Mouse (Mus musculus): ENCODE measurements at regions not wholly inside any gene's neighbourhood (a gene's known extent, or its start where the extent isn't known, plus 50 kb on each side); places are given as distances from the start of the nearest gene placed in this dataset.
A peak's percentile ranks its signal among the peaks of the same experiment; 100 is the strongest.

- Histone ChIP-seq H3K4me1 (replicated peaks; ENCODE audit: control insufficient read depth, insufficient read depth, low read length) (no peaks in the 10 kb centered on the region), H3K36me3 (replicated peaks; ENCODE audit: control insufficient read depth, insufficient read depth) (no peaks in the 10 kb centered on the region), H3K27ac (no peak overlapping the region), H3K9me3 (ENCODE audit: control insufficient read depth, low read length) (no peaks in the 10 kb centered on the region), H3K9ac (no peak overlapping the region), H3K27me3 (ENCODE audit: control insufficient read depth, insufficient read depth, low read length) (no peaks in the 10 kb centered on the region), H3K4me2 (replicated peaks) (no peak overlapping the region), H3K4me3 (replicated peaks; ENCODE audit: low read length) (no peak overlapping the region)
- no peak for DNase-seq (ENCODE audit: low spot score)
- 81% methylated on average over 6 of the region's 6 CpGs for WGBS
- no peak for ATAC-seq (ENCODE audit: low FRiP score)
Measured at GRCm38 (mm10) chr14:86339007-86339406, 802.0 kb downstream of the Diaph3 start.

- Histone ChIP-seq H3K4me3 (replicated peaks; ENCODE audit: low read length) (no peak overlapping the region), H3K4me1 (replicated peaks; ENCODE audit: control insufficient read depth, insufficient read depth, low read length) (no peaks in the 10 kb centered on the region), H3K9me3 (ENCODE audit: control insufficient read depth, low read length) (no peaks in the 10 kb centered on the region), H3K36me3 (replicated peaks; ENCODE audit: control insufficient read depth, insufficient read depth) (no peaks in the 10 kb centered on the region), H3K9ac (no peak overlapping the region), H3K4me2 (replicated peaks) (no peak overlapping the region), H3K27ac (no peak overlapping the region), H3K27me3 (ENCODE audit: control insufficient read depth, insufficient read depth, low read length) (no peaks in the 10 kb centered on the region)
- ATAC-seq (ENCODE audit: low FRiP score) (no peak), DNase-seq (ENCODE audit: low spot score) (no peak)
- 69% methylated on average over 5 of the region's 5 CpGs for WGBS
Measured at GRCm38 (mm10) chr14:86337052-86337451, 804.0 kb downstream of the Diaph3 start.

- H3K27me3 ChIP-seq (ENCODE audit: control insufficient read depth, insufficient read depth, low read length): no peaks in the 10 kb centered on the region
- H3K36me3 ChIP-seq (replicated peaks; ENCODE audit: control insufficient read depth, insufficient read depth): no peaks in the 10 kb centered on the region
- H3K27ac ChIP-seq: no peak overlapping the region
- no peaks in the 10 kb centered on the region for H3K4me1 ChIP-seq (replicated peaks; ENCODE audit: control insufficient read depth, insufficient read depth, low read length)
- 87% methylated on average over 2 of the region's 2 CpGs for WGBS
- ATAC-seq (ENCODE audit: low FRiP score) (no peak), DNase-seq (ENCODE audit: low spot score) (no peak)
- no peaks in the 10 kb centered on the region for H3K9me3 ChIP-seq (ENCODE audit: control insufficient read depth, low read length)
- no peak overlapping the region for H3K4me2 ChIP-seq (replicated peaks)
- no peak overlapping the region for H3K4me3 ChIP-seq (replicated peaks; ENCODE audit: low read length)
- H3K9ac ChIP-seq: no peak overlapping the region
Measured at GRCm38 (mm10) chr14:86335284-86335683, 805.8 kb downstream of the Diaph3 start.

- Histone ChIP-seq H3K9ac (no peak overlapping the region), H3K4me3 (replicated peaks; ENCODE audit: low read length) (no peak overlapping the region), H3K9me3 (ENCODE audit: control insufficient read depth, low read length) (no peaks in the 10 kb centered on the region), H3K4me1 (replicated peaks; ENCODE audit: control insufficient read depth, insufficient read depth, low read length) (peaks cover 4% of the 10 kb centered on the region), H3K36me3 (replicated peaks; ENCODE audit: control insufficient read depth, insufficient read depth) (no peaks in the 10 kb centered on the region), H3K27ac (no peak overlapping the region), H3K4me2 (replicated peaks) (no peak overlapping the region), H3K27me3 (ENCODE audit: control insufficient read depth, insufficient read depth, low read length) (no peaks in the 10 kb centered on the region)
- DNase-seq (ENCODE audit: low spot score) (no peak), ATAC-seq (ENCODE audit: low FRiP score) (no peak)
- 77% methylated on average over 3 of the region's 3 CpGs for WGBS
Measured at GRCm38 (mm10) chr14:86329176-86329575, 811.9 kb downstream of the Diaph3 start.

- Histone ChIP-seq H3K27me3 (ENCODE audit: control insufficient read depth, insufficient read depth, low read length) (no peaks in the 10 kb centered on the region), H3K4me3 (replicated peaks; ENCODE audit: low read length) (no peak overlapping the region), H3K36me3 (replicated peaks; ENCODE audit: control insufficient read depth, insufficient read depth) (no peaks in the 10 kb centered on the region), H3K9ac (no peak overlapping the region), H3K27ac (no peak overlapping the region), H3K4me1 (replicated peaks; ENCODE audit: control insufficient read depth, insufficient read depth, low read length) (peaks cover 4% of the 10 kb centered on the region), H3K9me3 (ENCODE audit: control insufficient read depth, low read length) (no peaks in the 10 kb centered on the region), H3K4me2 (replicated peaks) (no peak overlapping the region)
- ATAC-seq (ENCODE audit: low FRiP score) (peak; percentile 62; the same call in 1 of the 2 replicates), DNase-seq (ENCODE audit: low spot score) (no peak)
- WGBS: 40% methylated on average over 9 of the region's 9 CpGs
Measured at GRCm38 (mm10) chr14:86327646-86328045, 813.4 kb downstream of the Diaph3 start.

DNA sequence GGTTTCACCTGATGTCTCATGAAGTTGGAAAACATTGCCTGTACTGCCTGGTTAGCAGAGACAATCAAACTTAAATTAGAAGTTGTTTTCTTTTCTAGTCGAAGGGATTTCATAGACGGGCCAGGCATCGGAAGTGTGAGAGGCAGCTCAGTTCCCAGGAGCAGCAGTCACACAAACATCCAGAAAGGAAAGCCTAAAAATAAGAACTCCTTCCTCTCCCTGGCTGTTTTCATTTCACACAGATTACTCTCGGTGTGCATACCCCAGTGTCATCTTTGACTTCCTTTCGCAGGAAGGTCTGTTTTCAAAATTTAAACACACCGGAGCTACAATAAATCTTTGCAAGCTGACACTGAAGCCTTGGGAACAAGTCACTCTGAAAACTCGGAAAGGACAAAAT lies 818.7 kb downstream of the Diaph3 start:
- no peak for ATAC-seq (ENCODE audit: low FRiP score)
- no peak overlapping the region for H3K4me2 ChIP-seq (replicated peaks)
- DNase-seq (ENCODE audit: low spot score): no peak

GRCm38 (mm10) chr14:86315974-86316373 lies 825.1 kb downstream of the Diaph3 start:
- Histone ChIP-seq H3K4me3 (replicated peaks; ENCODE audit: low read length) (no peak overlapping the region), H3K4me1 (replicated peaks; ENCODE audit: control insufficient read depth, insufficient read depth, low read length) (no peaks in the 10 kb centered on the region), H3K4me2 (replicated peaks) (no peak overlapping the region), H3K27ac (no peak overlapping the region), H3K36me3 (replicated peaks; ENCODE audit: control insufficient read depth, insufficient read depth) (no peaks in the 10 kb centered on the region), H3K9me3 (ENCODE audit: control insufficient read depth, low read length) (no peaks in the 10 kb centered on the region), H3K9ac (no peak overlapping the region), H3K27me3 (ENCODE audit: control insufficient read depth, insufficient read depth, low read length) (no peaks in the 10 kb centered on the region)
- DNase-seq (ENCODE audit: low spot score) (no peak), ATAC-seq (ENCODE audit: low FRiP score) (no peak)
- 87% methylated on average over 6 of the region's 6 CpGs for WGBS

More for the DNA sequence above, 818.7 kb downstream of the Diaph3 start:
- Histone ChIP-seq H3K4me3 (replicated peaks; ENCODE audit: low read length) (no peak overlapping the region), H3K4me1 (replicated peaks; ENCODE audit: control insufficient read depth, insufficient read depth, low read length) (peaks cover under 1% of the 10 kb centered on the region), H3K9ac (no peak overlapping the region), H3K27me3 (ENCODE audit: control insufficient read depth, insufficient read depth, low read length) (no peaks in the 10 kb centered on the region), H3K9me3 (ENCODE audit: control insufficient read depth, low read length) (no peaks in the 10 kb centered on the region), H3K27ac (no peak overlapping the region), H3K36me3 (replicated peaks; ENCODE audit: control insufficient read depth, insufficient read depth) (no peaks in the 10 kb centered on the region)
- WGBS: 67% methylated on average over 7 of the region's 7 CpGs

DNA sequence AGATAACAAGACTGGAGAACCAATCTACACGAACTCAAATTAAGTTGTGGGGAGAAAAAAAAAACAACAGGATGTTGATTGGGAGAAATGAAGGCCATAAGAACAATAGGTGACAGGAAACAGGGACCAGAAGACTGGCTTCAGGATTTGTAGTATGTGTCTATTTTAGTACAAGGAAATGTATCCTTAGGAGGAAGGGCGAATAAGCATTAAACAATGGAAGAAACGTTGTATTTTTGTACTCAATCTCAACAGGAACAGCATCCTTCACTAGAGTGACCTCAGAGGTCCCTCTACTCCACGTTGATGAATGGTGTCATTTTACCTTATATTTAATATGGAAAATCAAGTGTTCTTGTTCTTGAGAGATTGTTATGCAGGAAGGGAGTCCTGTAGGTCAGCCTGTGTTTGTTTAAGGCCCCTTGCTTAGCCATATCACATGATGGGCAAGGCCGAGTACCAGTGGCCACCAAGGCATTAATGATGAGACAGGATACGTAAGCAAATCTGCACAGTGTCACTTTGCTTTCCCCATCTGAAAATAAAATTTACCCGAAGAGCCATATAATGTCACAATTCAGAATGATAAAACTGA lies 832.0 kb downstream of the Diaph3 start:
- Histone ChIP-seq H3K9me3 (ENCODE audit: control insufficient read depth, low read length) (no peaks in the 10 kb centered on the region), H3K27me3 (ENCODE audit: control insufficient read depth, insufficient read depth, low read length) (no peaks in the 10 kb centered on the region), H3K36me3 (replicated peaks; ENCODE audit: control insufficient read depth, insufficient read depth) (no peaks in the 10 kb centered on the region), H3K4me1 (replicated peaks; ENCODE audit: control insufficient read depth, insufficient read depth, low read length) (no peaks in the 10 kb centered on the region), H3K4me2 (replicated peaks) (no peak overlapping the region), H3K4me3 (replicated peaks; ENCODE audit: low read length) (no peak overlapping the region), H3K9ac (no peak overlapping the region), H3K27ac (no peak overlapping the region)
- no peak for DNase-seq (ENCODE audit: low spot score)
- ATAC-seq (ENCODE audit: low FRiP score): no peak
- WGBS: 79% methylated on average over 7 of the region's 7 CpGs

- no peaks in the 10 kb centered on the region for H3K9me3 ChIP-seq (ENCODE audit: control insufficient read depth, low read length)
- H3K4me2 ChIP-seq (replicated peaks): no peak overlapping the region
- H3K27ac ChIP-seq: no peak overlapping the region
- H3K9ac ChIP-seq: no peak overlapping the region
- peak; percentile 63 for DNase-seq (ENCODE audit: low spot score)
- H3K4me1 ChIP-seq (replicated peaks; ENCODE audit: control insufficient read depth, insufficient read depth, low read length): no peaks in the 10 kb centered on the region
- H3K27me3 ChIP-seq (ENCODE audit: control insufficient read depth, insufficient read depth, low read length): no peaks in the 10 kb centered on the region
- WGBS: 39% methylated on average over 2 of the region's 2 CpGs
- peak; percentile 46; the same call in 1 of the 2 replicates for ATAC-seq (ENCODE audit: low FRiP score)
- H3K4me3 ChIP-seq (replicated peaks; ENCODE audit: low read length): no peak overlapping the region
- no peaks in the 10 kb centered on the region for H3K36me3 ChIP-seq (replicated peaks; ENCODE audit: control insufficient read depth, insufficient read depth)
Measured at GRCm38 (mm10) chr14:86307806-86308205, 833.2 kb downstream of the Diaph3 start.

GRCm38 (mm10) chr14:86301666-86302065 lies 839.4 kb downstream of the Diaph3 start:
- no peak overlapping the region for H3K4me2 ChIP-seq (replicated peaks)
- ATAC-seq (ENCODE audit: low FRiP score): no peak
- WGBS: 89% methylated on average over 5 of the region's 5 CpGs

More at GRCm38 (mm10) chr14:86301666-86302065, 839.4 kb downstream of the Diaph3 start:
- H3K4me3 ChIP-seq (replicated peaks; ENCODE audit: low read length): no peak overlapping the region
- H3K4me1 ChIP-seq (replicated peaks; ENCODE audit: control insufficient read depth, insufficient read depth, low read length): no peaks in the 10 kb centered on the region
- no peaks in the 10 kb centered on the region for H3K27me3 ChIP-seq (ENCODE audit: control insufficient read depth, insufficient read depth, low read length)
- no peaks in the 10 kb centered on the region for H3K36me3 ChIP-seq (replicated peaks; ENCODE audit: control insufficient read depth, insufficient read depth)
- H3K27ac ChIP-seq: no peak overlapping the region
- no peak overlapping the region for H3K9ac ChIP-seq
- no peaks in the 10 kb centered on the region for H3K9me3 ChIP-seq (ENCODE audit: control insufficient read depth, low read length)
- DNase-seq (ENCODE audit: low spot score): no peak
